Mouse (Mus musculus): Measurements from ENCODE around the gene Smc6.

GRCm38 (mm10) chr12:11313840-11314239, 48.2 kb downstream of the Smc6 start:
- TF ChIP-seq HCFC1 (IDR thresholded peaks at IDR 0.05; ENCODE audit: low read depth, low read length) (no peak), ELF1 (IDR thresholded peaks at IDR 0.05; ENCODE audit: low read depth, low read length) (no peak), CTCF (conservative IDR thresholded peaks at IDR 0.05 in 1 of 2, IDR thresholded peaks at IDR 0.05 in 1 of 2; ENCODE audit: low read depth in 2 of 2, low read length in 2 of 2) (peak in 1 of 2 experiments; percentile 29; a peak in 1 of 4 replicates), MAZ (IDR thresholded peaks at IDR 0.05; ENCODE audit: low read depth, low read length) (no peak), USF1 (IDR thresholded peaks at IDR 0.05; ENCODE audit: low read depth, low read length) (no peak), ZC3H11A (IDR thresholded peaks at IDR 0.05; ENCODE audit: low read depth, low read length) (no peak), EP300 (IDR thresholded peaks at IDR 0.05; ENCODE audit: low read length) (no peak), ETS1 (conservative IDR thresholded peaks at IDR 0.05; ENCODE audit: low read depth, low read length) (no peak), ZKSCAN1 (IDR thresholded peaks at IDR 0.05; ENCODE audit: borderline replicate concordance, low read depth, low read length) (no peak), POLR2A (IDR thresholded peaks at IDR 0.05; ENCODE audit: low read depth, low read length) (no peak), POLR2AphosphoS2 (IDR thresholded peaks at IDR 0.05; ENCODE audit: low read depth, low read length) (no peak), NELFE (IDR thresholded peaks at IDR 0.05; ENCODE audit: low read depth, low read length) (no peak)
